Mouse (Mus musculus): ENCODE data around the gene Kif6.
A peak's percentile ranks its signal among the peaks of the same experiment; 100 is the strongest.

The Kif6 gene

DNA sequence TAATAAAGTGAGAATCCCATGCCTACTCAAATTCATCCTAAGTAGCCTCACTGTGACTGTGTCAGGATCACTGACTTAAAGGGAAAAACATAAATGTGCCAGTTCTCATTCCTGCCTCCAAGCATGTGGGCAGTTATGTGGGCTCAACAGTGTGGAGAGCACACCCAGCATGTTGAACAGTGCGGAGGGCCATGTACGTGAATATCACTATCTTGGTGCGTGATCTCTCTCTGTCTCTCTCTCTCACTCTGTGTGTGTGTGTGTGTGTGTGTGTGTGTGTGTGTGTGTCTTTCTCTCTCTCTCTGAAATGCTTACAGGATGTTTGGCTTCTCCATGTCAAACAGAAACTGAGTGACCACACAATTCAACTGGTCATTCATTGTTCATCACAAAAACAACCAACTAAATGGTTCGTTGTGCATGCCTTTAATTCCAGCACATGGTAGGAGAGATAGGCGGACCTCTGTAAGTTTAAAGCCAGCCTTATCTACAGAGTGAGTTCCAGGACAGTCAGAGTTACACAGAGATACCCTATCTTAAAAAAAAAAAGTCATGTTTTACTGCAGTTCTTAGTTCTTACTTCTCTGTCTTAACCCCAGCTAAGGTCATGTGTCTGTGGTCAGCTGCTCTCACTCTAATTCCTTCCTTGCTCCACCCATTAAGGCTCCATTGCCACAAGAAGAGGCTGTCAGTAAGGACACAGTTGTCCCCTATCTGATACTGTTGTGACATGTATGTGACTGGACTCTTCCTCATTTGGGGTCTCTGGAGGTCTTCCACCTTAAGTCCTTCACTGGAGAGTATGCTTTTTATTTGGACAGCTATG is 266.2 kb downstream of the Kif6 start:
- ATAC-seq (ENCODE audit: insufficient number of reproducible peaks, low FRiP score, low TSS enrichment) = no peak

DNA sequence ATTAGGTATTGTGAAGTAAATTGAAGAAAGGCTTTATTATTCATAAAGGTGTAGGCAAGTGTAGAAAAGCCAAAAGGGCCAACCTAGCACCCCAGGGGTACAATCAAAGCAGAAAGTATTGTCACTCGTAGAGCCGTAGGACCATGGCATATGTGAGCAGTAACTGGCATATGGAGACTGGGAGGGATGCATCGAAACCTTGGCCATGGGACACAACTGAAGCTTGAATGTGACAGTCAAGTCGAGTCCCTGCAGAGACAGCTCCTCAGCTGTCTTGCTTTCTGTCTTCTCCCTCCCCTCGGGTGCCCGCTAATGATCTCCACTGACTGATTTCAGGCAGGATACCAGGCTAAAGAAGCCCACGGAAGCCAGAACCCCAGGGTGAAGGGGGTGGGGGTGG is 266.9 kb downstream of the Kif6 start:
- ATAC-seq (ENCODE audit: insufficient number of reproducible peaks, low FRiP score, low TSS enrichment) = no peak

DNA sequence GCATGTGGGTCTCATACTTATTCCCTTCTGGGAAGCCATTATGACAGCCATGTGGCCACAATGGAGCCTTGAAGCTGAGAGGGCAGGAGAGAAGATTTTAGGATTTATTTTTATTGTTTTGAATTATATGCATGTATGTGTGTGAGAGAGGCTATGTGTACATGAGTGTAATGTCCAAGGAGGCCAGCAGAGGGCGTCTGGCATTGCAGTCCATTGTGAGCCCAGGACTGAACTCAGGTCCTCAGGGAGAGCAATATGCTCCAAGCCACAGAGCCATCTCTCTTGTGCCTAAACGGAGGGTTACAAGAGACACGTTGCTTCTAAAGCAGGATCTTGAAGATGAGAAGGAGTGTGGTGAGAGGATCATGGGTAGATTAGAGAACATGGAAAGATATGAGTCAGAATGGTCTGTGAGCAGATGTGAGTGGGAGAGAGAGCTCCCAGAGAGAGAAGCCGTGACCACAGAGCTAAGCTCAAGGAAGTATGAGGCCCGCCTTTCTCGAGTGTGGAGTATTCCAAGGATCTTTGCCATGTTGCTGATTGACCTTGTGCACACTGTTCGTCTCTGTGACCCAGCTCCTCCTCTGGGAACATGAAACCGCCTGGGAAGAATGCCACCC is 268.3 kb downstream of the Kif6 start:
- no peak; the same call in 1 of the 2 replicates for ATAC-seq (ENCODE audit: insufficient number of reproducible peaks, low FRiP score, low TSS enrichment)

DNA sequence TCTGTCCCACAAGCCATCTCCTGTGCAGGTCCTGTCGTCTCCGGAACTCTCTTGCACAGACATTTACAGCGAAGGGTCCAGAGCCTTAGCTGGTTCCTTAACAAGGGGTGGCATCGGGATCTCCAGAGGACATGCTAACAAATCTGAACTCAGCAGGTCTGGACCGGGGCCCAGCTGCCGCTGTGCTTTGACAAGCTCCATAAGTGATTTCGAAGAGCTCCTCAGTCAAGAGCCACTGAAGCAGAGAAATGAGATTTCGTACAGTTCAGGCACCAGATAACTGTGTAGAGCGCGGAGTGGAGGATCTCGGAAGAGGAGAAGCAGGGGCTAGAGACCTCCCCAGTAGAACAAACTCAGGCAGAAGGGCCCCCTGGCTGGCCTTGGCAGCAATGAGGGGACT is 270.1 kb downstream of the Kif6 start:
- no peak for ATAC-seq (ENCODE audit: insufficient number of reproducible peaks, low FRiP score, low TSS enrichment)

DNA sequence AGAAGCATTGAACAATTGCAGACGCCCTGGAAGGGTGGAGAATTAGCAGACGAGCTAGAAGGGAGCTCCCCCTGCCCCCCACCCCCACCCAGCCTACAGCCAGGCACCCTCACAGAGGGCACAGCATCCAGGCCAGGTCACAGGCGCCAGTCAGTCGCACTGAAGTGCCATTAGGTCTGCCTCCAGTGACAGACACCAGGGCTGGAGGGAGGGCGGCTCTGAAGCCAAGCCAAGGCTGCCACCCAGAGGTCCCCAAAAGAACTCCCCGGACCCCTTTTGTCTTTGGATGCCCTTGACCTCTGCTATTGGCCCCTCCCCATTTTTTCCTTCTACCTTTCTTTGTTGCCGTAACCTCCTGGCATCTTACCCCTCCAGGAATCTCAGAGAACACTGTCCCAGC is 274.7 kb downstream of the Kif6 start:
- ATAC-seq (ENCODE audit: insufficient number of reproducible peaks, low FRiP score, low TSS enrichment) = no peak

DNA sequence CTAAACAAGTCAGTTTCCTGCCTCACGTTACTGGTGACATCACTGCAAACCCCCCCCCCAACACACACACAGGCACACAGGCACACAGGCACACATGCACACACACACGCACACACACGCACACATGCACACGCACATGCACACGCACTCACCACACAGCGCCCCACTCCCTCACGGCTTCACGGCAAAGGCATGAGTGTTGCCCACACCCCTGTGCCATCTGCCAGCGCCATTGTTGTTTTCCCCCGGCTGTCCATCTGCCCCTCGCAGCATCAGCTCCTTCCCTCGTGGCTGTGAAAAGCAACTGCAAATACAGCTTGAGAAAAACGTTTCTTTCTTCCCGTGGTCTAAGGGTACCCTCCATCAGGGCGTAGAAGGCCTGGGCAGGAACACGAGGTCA is 275.9 kb downstream of the Kif6 start:
- ATAC-seq (ENCODE audit: insufficient number of reproducible peaks, low FRiP score, low TSS enrichment) = 0 out of 2 replicates have a peak, but pooled peaks have one; percentile 10

DNA sequence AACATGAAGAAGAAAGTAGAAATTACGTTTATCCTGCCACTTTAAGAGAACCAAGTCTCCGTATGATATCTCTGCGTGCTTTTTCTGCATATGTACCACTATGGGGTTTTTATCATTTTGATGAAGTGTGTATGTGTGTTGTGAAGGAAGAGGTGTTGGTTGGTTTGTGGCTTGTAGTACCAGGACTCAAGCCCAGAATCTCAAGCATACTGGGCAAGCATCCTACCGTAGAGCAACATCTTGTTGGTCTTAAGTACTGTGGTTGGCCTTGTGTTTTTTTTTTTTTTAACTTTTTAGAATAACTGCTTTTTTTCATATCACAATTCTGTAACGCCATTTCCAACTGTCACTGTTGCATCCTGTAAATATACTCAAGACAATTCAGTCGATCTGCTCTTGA is 277.5 kb downstream of the Kif6 start:
- no peak for ATAC-seq (ENCODE audit: insufficient number of reproducible peaks, low FRiP score, low TSS enrichment)

DNA sequence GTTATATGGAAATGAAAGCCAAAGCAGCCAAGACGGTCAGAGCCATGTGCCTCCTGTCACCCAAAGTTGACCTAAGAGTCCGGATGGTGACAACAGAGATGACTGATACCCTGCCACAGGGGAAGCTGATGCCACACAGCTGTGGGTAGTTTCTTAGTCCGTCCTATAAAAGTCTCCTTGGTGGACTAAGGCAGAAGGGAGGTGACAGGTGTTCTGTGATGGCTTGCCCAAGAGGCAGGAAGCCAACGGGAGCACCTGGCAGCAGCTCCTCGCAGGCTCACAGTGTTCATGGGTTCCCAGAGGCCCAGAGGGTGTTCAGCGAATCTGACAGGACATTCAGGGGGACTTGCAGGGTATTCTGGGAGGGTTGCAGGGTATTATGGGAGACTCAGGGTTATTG is 279.5 kb downstream of the Kif6 start:
- no peak for ATAC-seq (ENCODE audit: insufficient number of reproducible peaks, low FRiP score, low TSS enrichment)

DNA sequence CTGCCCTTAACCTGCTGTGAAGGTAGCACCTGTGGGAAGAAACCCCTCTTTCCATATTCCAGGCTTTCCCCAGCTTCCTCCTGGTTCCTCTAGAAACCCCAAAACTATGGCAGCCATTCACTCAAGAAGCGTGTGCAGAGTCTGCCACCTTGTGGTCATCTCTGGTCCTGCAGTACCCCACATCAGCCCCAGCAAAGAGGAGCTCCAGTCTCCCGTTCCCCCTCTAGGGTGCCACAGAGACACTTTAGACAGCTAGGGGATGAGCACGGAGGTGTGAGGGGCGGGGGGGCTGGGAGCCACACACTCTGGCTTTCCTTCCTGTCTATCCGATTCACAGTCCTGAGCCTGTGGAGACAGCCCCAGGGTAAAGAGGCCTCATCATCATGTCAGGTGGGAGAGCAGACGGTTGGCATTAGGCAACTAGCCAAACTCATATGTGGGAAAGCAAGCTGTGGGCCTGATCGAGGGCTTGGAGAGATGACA is 284.0 kb downstream of the Kif6 start:
- peak; percentile 74 for ATAC-seq (ENCODE audit: insufficient number of reproducible peaks, low FRiP score, low TSS enrichment)

DNA sequence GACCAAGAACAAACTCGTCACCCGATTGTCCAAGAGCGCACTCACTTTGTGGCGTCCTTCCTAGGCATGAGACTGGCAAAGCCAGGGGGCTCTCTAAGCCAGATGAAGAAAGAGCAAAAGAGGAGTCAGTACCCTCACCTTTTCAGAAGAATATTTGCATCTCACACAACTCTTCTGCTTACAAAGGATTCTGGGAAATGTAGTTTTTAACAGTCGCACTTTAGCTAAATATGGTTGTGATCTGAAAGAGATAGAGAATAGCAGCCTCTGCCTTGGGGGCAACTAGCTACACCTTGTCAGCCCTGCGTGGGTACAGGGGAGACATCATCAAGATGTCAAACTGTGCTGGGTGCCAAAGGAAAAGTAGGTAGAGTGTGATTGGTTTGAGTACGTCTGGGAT is 287.7 kb downstream of the Kif6 start:
- ATAC-seq (ENCODE audit: insufficient number of reproducible peaks, low FRiP score, low TSS enrichment) = no peak

DNA sequence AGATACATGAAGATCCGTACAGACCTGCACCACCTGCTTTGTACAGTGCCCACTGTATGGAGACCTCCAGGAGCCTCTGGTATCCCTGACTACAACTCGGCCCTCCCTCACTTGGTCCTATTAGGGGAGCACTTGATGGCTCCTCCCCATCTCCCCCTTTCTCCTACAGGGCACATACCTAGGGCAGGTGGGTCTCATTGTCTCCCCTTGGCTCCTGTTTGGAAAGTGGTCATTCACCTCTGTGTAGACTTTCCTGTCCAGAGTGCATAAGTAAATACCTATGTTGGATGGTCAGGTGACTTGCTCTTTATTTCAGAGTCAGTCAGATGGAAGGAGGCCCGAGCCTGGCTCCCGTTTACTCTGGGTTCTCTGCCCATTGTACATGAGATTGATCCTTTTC is 308.5 kb downstream of the Kif6 start:
- ATAC-seq (ENCODE audit: insufficient number of reproducible peaks, low FRiP score, low TSS enrichment) = no peak

DNA sequence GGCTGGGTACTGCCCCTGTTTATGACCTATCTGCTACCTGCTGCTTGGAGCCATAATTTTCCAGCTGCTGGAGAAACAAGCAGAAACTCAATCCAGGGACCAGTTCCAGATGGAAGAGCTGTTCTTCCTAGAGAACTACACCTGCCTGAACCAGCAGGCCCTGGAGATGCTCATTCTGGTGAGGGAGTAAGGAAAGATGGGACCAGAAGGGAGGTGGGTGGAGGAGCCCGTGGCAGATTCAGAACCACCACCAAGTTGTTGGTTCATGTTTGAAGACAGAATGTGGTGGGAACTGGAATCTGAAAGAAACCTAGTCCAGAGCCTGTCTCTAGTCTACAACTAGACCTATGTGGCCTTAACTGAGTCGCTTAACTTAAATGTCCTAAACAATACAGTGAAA is 312.7 kb downstream of the Kif6 start:
- ATAC-seq (ENCODE audit: insufficient number of reproducible peaks, low FRiP score, low TSS enrichment) = no peak

DNA sequence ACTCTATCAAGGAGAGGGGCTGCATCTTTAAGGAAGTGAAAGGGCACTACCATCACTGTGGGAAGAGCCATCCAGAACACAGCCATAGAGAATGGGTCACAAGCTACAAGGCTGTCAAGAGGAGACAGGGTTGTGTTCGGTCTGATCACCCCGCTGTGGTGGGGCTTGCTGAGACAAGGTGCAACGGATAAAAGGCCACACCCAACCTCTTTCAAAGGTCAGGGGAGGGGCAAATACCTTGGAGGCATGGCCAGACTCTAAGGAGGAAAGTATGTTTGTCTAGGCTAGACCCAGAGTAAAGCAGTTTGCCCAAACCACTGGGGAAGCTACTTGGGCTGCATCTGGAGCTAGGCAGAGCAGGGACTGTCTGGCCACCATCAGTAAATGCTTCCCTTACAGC is 318.9 kb downstream of the Kif6 start:
- no peak for ATAC-seq (ENCODE audit: insufficient number of reproducible peaks, low FRiP score, low TSS enrichment)

DNA sequence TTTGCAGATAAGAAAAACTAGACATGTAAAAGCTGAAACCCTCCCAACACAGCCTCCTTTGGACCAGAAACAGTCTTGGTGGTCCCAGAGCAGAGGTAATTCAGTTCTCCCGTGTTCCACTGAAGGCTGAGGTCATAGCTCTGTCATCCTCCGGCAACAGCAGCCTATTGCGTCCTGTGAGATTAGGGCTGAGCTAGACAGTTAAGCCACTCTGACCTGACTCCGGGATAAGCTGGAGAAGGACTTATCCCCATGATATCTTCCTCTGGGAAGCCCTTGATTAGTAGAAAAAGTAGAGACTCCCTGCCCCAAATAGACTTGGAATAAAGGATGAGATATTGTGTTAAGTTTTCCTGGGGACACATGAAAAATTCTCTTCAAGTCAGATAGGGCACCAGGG is 319.6 kb downstream of the Kif6 start:
- ATAC-seq (ENCODE audit: insufficient number of reproducible peaks, low FRiP score, low TSS enrichment) = no peak

DNA sequence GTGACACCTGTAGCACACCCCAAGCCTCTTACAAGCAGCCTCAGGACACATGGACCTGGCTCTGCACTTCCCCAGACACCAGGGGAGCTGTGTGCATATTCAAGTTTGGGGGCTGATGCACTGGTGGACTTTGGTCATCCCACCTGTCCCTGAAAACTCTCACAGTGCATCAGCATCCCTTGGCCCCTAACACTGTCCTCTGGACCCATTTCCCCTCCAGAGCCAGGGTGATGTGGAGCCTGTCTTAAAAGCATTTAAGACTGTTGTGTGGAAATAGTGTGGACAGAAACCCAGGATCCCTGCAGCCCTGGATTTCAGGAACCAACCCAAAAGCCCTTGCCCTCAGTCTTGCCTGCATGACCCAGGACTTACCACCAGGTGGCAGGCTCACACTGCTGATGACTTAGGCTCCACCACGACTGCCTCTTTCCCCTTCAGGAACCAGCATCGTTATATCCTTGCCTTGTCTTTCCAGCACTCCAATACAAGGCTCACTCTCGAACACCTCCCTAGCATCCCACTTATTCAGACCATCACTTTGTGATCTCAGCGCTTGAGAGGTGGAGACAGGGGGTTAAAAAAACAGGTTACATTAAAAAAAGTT is 320.8 kb downstream of the Kif6 start:
- ATAC-seq (ENCODE audit: insufficient number of reproducible peaks, low FRiP score, low TSS enrichment) = peak; percentile 62; the same call in 1 of the 2 replicates

DNA sequence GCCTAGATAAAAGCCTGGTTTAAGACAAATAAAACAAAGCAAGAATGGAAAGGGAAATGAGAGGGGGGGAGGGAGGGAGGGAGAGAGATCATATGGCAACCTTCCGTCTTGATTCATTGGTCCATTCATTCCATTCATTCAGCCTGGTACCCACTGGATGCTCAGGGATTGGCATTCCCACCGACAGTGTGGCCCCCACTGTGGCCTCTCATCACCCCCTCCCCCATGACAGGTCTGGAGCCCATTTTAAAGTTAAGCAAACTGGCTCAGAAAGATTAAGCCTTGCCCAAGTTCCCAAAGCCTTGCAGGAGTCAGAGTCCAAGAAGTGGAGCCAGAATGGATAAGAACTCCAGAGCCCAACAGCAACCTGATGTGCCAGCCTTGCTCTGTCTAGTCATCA is 321.3 kb downstream of the Kif6 start:
- ATAC-seq (ENCODE audit: insufficient number of reproducible peaks, low FRiP score, low TSS enrichment) = no peak

DNA sequence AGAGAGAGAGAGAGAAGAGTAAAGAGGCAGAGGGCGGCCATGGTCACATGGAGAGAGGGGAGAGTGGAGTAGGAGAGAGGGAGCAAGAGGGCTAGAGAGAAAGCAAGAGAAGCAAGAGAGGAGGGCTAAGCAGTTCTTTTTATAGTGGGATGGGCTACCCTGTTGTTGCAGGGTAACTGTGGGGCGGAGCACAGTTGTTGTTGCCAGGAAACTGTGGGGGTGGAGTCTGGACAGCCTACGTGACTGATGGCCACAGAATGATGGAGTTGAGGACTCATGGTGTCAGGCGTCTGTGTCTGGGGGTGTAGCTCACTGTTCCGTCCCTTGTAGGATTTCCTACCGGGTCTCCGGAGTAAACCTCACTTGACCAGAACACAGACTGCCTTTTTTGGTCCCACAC is 324.2 kb downstream of the Kif6 start:
- no peak for ATAC-seq (ENCODE audit: insufficient number of reproducible peaks, low FRiP score, low TSS enrichment)

DNA sequence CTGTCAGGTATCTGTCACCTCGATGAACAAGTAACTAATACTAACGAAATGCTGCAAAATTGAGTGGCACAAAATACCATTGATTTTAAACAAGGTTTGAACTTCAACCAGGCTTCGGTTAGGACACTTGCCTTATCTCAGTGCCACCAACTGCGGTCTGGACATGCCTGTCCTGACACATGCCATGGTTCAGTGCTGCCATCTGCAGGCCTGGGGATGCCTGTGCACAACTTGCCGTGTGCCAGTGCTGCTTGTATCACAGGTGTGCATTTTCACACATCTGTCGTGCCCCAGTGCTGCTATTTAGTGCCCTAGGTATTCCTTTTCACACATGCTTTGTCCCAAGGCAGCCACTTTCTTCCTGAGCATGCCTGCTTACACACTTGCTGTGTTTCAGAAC is 327.7 kb downstream of the Kif6 start:
- ATAC-seq (ENCODE audit: insufficient number of reproducible peaks, low FRiP score, low TSS enrichment) = no peak

DNA sequence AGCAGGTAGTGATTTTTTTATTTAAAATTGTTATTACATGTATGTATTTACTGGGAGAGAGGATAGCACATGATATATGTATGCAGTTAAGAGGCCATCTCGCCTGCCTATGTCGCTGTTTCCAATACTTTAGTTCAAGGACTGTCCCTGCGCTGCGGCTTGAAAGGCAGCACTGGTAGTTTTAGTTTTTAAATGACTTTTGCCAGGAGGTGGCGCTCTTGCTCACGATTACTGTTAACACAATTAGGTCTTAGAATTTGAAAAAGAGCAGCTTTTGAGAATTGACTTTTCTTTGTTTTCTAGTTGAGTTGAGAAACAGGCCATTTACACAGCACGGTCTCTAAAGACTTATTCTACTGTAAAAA is 336.5 kb downstream of the Kif6 start:
- peak; percentile 66; the same call in 1 of the 2 replicates for ATAC-seq (ENCODE audit: insufficient number of reproducible peaks, low FRiP score, low TSS enrichment)

DNA sequence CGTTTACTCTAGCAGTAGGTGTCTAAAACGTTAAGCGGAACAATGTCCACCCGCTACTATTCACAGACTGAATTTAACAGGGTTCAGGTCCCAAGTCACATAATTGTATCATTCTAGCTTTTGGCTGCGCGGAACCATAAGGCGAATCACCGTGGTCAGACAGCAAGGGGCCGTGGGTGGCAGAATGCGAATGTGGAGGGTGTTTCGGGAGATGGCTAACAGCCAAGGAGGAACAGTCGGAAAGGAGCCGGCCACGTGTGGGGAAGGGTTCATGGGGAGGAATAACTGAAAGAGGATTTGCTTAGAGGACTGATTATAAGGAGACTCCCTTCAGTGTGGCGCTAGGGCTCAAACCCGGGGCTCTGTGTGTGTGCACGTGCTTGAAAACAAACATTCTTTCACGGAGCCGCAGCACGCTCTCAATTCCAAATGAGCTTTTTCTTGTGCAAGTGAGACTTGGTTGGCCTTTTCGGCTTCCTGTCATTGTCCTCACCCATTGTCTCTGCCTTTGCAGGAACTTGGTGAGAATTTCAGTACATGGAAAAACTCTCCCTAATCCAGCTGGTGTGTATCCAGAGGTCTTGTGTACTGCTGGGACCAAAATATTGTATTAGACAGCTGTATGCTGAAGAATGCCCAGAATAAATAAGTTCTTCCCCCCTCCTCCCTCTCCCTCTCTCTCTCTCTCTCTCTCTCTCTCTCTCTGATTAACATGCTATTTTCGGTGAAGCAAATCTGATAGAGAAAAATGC is 337.1 kb downstream of the Kif6 start:
- peak; percentile 52 for ATAC-seq (ENCODE audit: insufficient number of reproducible peaks, low FRiP score, low TSS enrichment)

DNA sequence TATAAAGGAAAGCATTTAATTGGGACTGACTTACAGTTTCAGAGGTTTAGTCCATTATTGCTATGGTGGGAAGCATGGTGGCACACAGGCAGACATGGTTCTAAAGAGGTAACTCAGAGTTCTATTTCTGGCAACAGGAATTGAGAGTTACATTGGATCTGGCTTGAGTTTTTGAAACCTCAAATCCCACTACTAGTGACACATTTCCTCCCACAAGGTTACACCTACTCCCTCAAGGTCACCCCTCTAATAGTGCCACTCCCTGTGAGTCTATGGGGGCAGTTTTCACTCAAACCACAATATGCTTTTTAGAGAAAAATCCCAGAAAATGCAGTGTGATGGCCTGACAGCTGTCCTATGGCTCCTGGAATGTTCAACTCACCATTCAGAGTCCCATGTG is 344.1 kb downstream of the Kif6 start:
- no peak for ATAC-seq (ENCODE audit: insufficient number of reproducible peaks, low FRiP score, low TSS enrichment)

Measured in cerebellum, adult (tissue).